Mouse (Mus musculus) liver, adult (tissue): ENCODE data around the gene Pde3a.

Source experiments
- GATA4 ChIP-seq: IDR thresholded peaks from 2 replicates; pipeline ENCODE4 v1.6.1; 2014; ENCODE audit warnings: mild to moderate bottlenecking, low read length; ENCODE audit not compliant: insufficient replicate concordance

Pde3a gene

GRCm38 (mm10) chr6:141485302-141486021 is 236.4 kb downstream of the Pde3a start:
- TF ChIP-seq GATA4 = no peak

- no peak for TF ChIP-seq GATA4
These were observed 238.2 kb downstream of the Pde3a start for GRCm38 (mm10) chr6:141487266-141487665.

- TF ChIP-seq GATA4 = no peak
These were observed 239.6 kb downstream of the Pde3a start for GRCm38 (mm10) chr6:141488619-141489018.

- TF ChIP-seq GATA4 = no peak
These were observed 245.8 kb downstream of the Pde3a start for GRCm38 (mm10) chr6:141494909-141495308.

- TF ChIP-seq GATA4 = no peak
These were observed 246.8 kb downstream of the Pde3a start for GRCm38 (mm10) chr6:141495634-141496418.

GRCm38 (mm10) chr6:141499511-141499910 is 250.4 kb downstream of the Pde3a start:
- no peak for TF ChIP-seq GATA4

- no peak for TF ChIP-seq GATA4
These were observed 252.1 kb downstream of the Pde3a start for GRCm38 (mm10) chr6:141501171-141501570.

- TF ChIP-seq GATA4 = no peak
These were observed 273.5 kb downstream of the Pde3a start for GRCm38 (mm10) chr6:141522541-141522940.

- TF ChIP-seq GATA4 = no peak
These were observed 274.9 kb downstream of the Pde3a start, which contains the start of gene Slco1c1 for GRCm38 (mm10) chr6:141523747-141524640. TSS of gene Slco1c1 (plus strand) at chr6:141524368.

- TF ChIP-seq GATA4 = no peak
These were observed 276.7 kb downstream of the Pde3a start for GRCm38 (mm10) chr6:141525787-141526186.

- TF ChIP-seq GATA4 = no peak
These were observed 281.8 kb downstream of the Pde3a start for GRCm38 (mm10) chr6:141530865-141531264.

- TF ChIP-seq GATA4 = no peak
These were observed 288.2 kb downstream of the Pde3a start for GRCm38 (mm10) chr6:141537298-141537697.

- TF ChIP-seq GATA4 = no peak
These were observed 292.1 kb downstream of the Pde3a start for GRCm38 (mm10) chr6:141541136-141541535.

GRCm38 (mm10) chr6:141543344-141543743 is 294.3 kb downstream of the Pde3a start:
- no peak for TF ChIP-seq GATA4
